Mouse (Mus musculus) ES-E14 (cell line): ENCODE results near the gene Aqp9.

ENCODE experiments used
- CHD2 ChIP-seq: IDR thresholded peaks from 2 replicates; pipeline ENCODE4 v1.6.1; 2014; ENCODE audit warnings: mild to moderate bottlenecking, low read depth, low read length, inconsistent platforms
- MAFK ChIP-seq: IDR thresholded peaks from 2 replicates; pipeline ENCODE4 v1.6.1; 2014; ENCODE audit warnings: mild to moderate bottlenecking, low read depth, low read length, inconsistent platforms; ENCODE audit not compliant: insufficient read depth
- ZC3H11A ChIP-seq: IDR thresholded peaks from 2 replicates; pipeline ENCODE4 v1.6.1; 2012; ENCODE audit warnings: low read depth, mild to moderate bottlenecking, inconsistent platforms, low read length, borderline replicate concordance

- TF ChIP-seq MAFK (no peak), ZC3H11A (no peak), CHD2 (no peak)
Measured at GRCm38 (mm10) chr9:71135073-71135472, 33.4 kb downstream of the Aqp9 start.
